Mouse (Mus musculus): ENCODE data around the gene Stk10. TPM values are rescaled to one million over a fixed set of nuclear protein-coding genes. Genes with fewer than 3 reads are reported as not detected.
"Not testable (repeated sequence)": the region's sequence is repeated elsewhere in the genome, so short reads cannot be mapped to it uniquely, and the experiment has no call there.

Stk10 gene
- polyA plus RNA-seq, 2 experiments: 1.9 to 4.9 TPM

DNA sequence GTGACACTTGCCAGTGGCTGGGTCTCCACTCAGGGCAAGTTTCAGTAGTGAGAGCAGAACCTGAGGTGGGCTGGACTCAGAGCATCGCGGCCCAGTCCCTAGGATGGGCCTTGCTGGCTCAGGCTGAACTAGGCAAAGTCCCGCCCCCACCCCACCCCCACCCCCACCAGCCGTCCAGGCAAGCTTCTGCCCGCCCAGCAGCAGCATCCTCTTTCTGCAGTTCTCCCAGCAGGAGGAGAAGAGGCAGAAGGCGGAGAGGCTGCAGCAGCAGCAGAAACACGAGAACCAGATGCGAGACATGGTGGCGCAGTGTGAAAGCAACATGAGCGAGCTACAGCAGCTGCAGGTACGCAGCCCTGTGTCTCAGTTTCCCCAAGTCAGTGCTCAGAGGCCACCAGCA, 82.5 kb downstream of the Stk10 start:
- DNase-seq (ENCODE audit: low read depth in 3 of 3, low spot score in 3 of 3): no peak
- TF ChIP-seq CTCF (IDR thresholded peaks at IDR 0.05; ENCODE audit: low read depth): no peak
- TF ChIP-seq EP300 (IDR thresholded peaks at IDR 0.05; ENCODE audit: low read depth): no peak
- H3K9ac ChIP-seq (replicated peaks): no peak overlapping the region
- no peaks in the 10 kb centered on the region for H3K9me3 ChIP-seq (ENCODE audit: control insufficient read depth, low read length)
- 63% methylated on average over 11 of the region's 11 CpGs for whole genome bisulfite sequencing (ENCODE audit: insufficient replicate concordance)
- H3K27me3 ChIP-seq (ENCODE audit: control insufficient read depth, insufficient read depth, low read length): no peaks in the 10 kb centered on the region
- H3K4me1 ChIP-seq (replicated peaks; ENCODE audit: control insufficient read depth in 2 of 2, insufficient read depth in 2 of 2, low read length in 1 of 2): peaks cover 0 to 4% of the 10 kb centered on the region in 2 experiments; a peak in 2 of 4 replicates
- no peak overlapping the region for H3K4me2 ChIP-seq (ENCODE audit: low read depth)
- no peak overlapping the region for H3K27ac ChIP-seq
- H3K36me3 ChIP-seq (replicated peaks; ENCODE audit: control insufficient read depth, insufficient read depth, low read depth): no peaks in the 10 kb centered on the region
- H3K4me3 ChIP-seq (ENCODE audit: insufficient read depth in 1 of 2, low read depth in 2 of 2, low read length in 2 of 2): no peak overlapping the region
- ATAC-seq (ENCODE audit: insufficient read depth): no peak

DNA sequence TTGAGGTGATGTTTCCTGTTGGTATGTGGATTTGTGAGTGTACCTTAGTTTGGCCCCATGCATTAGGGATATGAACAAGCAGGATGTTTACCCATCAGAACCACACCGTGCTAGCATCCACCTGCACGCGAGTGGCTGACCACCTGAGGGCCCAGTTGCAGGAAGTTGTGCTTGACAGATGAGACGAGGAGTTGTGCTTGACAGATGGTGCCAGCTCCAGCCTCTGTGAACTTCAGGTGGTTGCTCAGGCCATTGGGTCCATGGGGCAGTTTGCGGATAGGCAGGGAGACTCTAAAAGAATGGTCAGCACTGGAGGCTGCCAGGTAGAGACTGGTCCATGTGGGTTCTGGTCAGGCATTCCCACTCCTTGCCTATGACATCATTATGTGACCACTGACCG, 83.0 kb downstream of the Stk10 start:
- H3K9ac ChIP-seq (replicated peaks): no peak overlapping the region
- ATAC-seq (ENCODE audit: insufficient read depth): no peak
- no peak for TF ChIP-seq EP300 (IDR thresholded peaks at IDR 0.05; ENCODE audit: low read depth)
- no peak for TF ChIP-seq CTCF (IDR thresholded peaks at IDR 0.05; ENCODE audit: low read depth)
- no peaks in the 10 kb centered on the region for H3K27me3 ChIP-seq (ENCODE audit: control insufficient read depth, insufficient read depth, low read length)
- H3K4me3 ChIP-seq (ENCODE audit: insufficient read depth in 1 of 2, low read depth in 2 of 2, low read length in 2 of 2): no peak overlapping the region
- H3K27ac ChIP-seq: no peak overlapping the region
- no peaks in the 10 kb centered on the region for H3K36me3 ChIP-seq (replicated peaks; ENCODE audit: control insufficient read depth, insufficient read depth, low read depth)
- no peak for DNase-seq (ENCODE audit: low read depth in 3 of 3, low spot score in 3 of 3)
- H3K9me3 ChIP-seq (ENCODE audit: control insufficient read depth, low read length): no peaks in the 10 kb centered on the region
- WGBS (ENCODE audit: insufficient replicate concordance): 76% methylated on average over 6 of the region's 6 CpGs
- H3K4me2 ChIP-seq (ENCODE audit: low read depth): no peak overlapping the region
- peaks cover 0 to 4% of the 10 kb centered on the region in 2 experiments; a peak in 2 of 4 replicates for H3K4me1 ChIP-seq (replicated peaks; ENCODE audit: control insufficient read depth in 2 of 2, insufficient read depth in 2 of 2, low read length in 1 of 2)

DNA sequence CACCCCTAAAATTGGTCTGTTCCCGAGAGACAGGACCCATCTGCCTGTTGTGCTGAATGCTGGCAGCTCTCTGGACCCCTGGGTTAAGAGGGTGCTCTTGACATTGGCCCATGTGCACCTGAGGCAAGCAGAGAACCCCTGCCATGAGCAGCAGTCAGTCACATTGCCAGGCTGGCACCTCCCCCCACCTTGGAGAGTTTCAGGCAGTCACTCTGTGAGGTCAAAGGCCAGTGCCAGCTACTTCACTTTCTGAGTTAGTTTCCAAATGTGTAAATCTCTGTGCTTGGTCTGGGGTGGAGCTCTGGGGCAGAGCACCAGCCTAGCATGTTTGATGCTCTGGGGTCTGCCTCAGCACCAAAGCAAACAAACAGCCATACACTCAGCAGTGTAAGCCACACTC, 84.9 kb downstream of the Stk10 start:
- Histone ChIP-seq H3K27ac (no peak overlapping the region), H3K27me3 (ENCODE audit: control insufficient read depth, insufficient read depth, low read length) (no peaks in the 10 kb centered on the region), H3K4me3 (ENCODE audit: insufficient read depth in 1 of 2, low read depth in 2 of 2, low read length in 2 of 2) (no peak overlapping the region), H3K36me3 (replicated peaks; ENCODE audit: control insufficient read depth, insufficient read depth, low read depth) (no peaks in the 10 kb centered on the region), H3K9me3 (ENCODE audit: control insufficient read depth, low read length) (no peaks in the 10 kb centered on the region), H3K4me1 (replicated peaks; ENCODE audit: control insufficient read depth in 2 of 2, insufficient read depth in 2 of 2, low read length in 1 of 2) (peaks cover 0 to 4% of the 10 kb centered on the region in 2 experiments; a peak in 2 of 4 replicates), H3K4me2 (ENCODE audit: low read depth) (no peak overlapping the region), H3K9ac (replicated peaks) (no peak overlapping the region)
- WGBS (ENCODE audit: insufficient replicate concordance): 55% methylated on average over 1 of the region's 1 CpGs
- DNase-seq (ENCODE audit: low read depth in 3 of 3, low spot score in 3 of 3): no peak
- no peak for ATAC-seq (ENCODE audit: insufficient read depth)
- TF ChIP-seq EP300 (IDR thresholded peaks at IDR 0.05; ENCODE audit: low read depth) (no peak), CTCF (IDR thresholded peaks at IDR 0.05; ENCODE audit: low read depth) (no peak)

DNA sequence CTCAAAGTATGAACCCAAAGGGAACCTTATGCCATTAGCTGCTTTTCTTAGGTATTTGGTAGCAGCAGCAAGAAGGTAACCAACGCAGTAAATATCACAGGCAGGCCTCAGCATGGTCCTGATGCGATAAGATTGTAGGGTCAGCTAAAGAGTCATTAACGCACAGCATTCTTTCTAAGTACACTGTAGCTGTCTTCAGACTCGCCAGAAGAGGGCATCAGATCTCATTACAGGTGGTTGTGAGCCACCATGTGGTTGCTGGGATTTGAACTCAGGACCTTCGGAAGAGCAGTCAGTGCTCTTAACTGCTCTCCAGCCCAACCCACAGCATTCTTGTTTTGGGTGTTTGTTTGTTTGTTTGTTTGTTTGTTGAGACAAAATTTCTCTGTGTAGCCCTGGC, 85.5 kb downstream of the Stk10 start:
- WGBS (ENCODE audit: insufficient replicate concordance): 73% methylated on average over 5 of the region's 5 CpGs
- not testable (repeated sequence) for H3K36me3 ChIP-seq (replicated peaks; ENCODE audit: control insufficient read depth, insufficient read depth, low read depth); H3K4me2 ChIP-seq (ENCODE audit: low read depth); ATAC-seq (ENCODE audit: insufficient read depth); H3K27ac ChIP-seq; H3K4me3 ChIP-seq (ENCODE audit: insufficient read depth in 1 of 2, low read depth in 2 of 2, low read length in 2 of 2); H3K9ac ChIP-seq (replicated peaks); H3K4me1 ChIP-seq (replicated peaks; ENCODE audit: control insufficient read depth in 2 of 2, insufficient read depth in 2 of 2, low read length in 1 of 2); H3K9me3 ChIP-seq (ENCODE audit: control insufficient read depth, low read length); DNase-seq (ENCODE audit: low read depth in 3 of 3, low spot score in 3 of 3); H3K27me3 ChIP-seq (ENCODE audit: control insufficient read depth, insufficient read depth, low read length)
- peak; percentile 43 for TF ChIP-seq CTCF (IDR thresholded peaks at IDR 0.05; ENCODE audit: low read depth)

DNA sequence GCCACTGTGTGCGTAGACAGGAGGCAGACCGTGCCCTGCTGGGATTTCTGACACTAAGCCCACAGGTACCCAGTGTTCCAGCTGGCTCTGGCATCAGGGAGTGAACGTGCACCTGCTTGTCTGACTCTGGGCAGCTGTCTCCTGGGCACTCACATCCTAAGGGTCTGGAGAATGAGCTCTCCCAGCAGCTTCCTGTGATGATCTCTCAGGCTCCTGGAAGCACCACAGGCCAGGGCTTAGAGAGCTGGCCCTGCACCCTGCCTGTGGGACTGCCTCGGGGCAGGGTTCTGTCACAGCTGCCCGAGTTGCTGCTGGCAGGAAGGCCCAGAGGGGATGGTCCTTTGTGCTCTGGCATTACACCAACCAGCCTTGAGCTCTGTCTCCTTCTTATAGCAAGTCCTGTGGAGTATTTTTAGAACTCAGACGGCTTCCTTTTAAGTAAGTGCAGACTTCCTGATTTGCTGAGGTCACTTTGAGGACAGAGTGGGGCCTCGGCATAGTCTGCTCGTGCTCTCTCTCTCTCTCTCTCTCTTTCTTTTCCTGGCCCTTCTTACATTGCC, 86.2 kb downstream of the Stk10 start:
- 37% methylated on average over 8 of the region's 8 CpGs for WGBS (ENCODE audit: insufficient replicate concordance)
- no peaks in the 10 kb centered on the region for H3K36me3 ChIP-seq (replicated peaks; ENCODE audit: control insufficient read depth, insufficient read depth, low read depth)
- H3K4me1 ChIP-seq (replicated peaks; ENCODE audit: control insufficient read depth in 2 of 2, insufficient read depth in 2 of 2, low read length in 1 of 2): peaks cover 0 to 4% of the 10 kb centered on the region in 2 experiments; a peak in 2 of 4 replicates
- no peak for TF ChIP-seq EP300 (IDR thresholded peaks at IDR 0.05; ENCODE audit: low read depth)
- no peak for TF ChIP-seq CTCF (IDR thresholded peaks at IDR 0.05; ENCODE audit: low read depth)
- H3K27ac ChIP-seq: no peak overlapping the region
- ATAC-seq (ENCODE audit: insufficient read depth) (0 out of 2 replicates have a peak, but pooled peaks have one; percentile 23), DNase-seq (ENCODE audit: low read depth in 3 of 3, low spot score in 3 of 3) (no peak)
- no peaks in the 10 kb centered on the region for H3K27me3 ChIP-seq (ENCODE audit: control insufficient read depth, insufficient read depth, low read length)
- H3K9ac ChIP-seq (replicated peaks): no peak overlapping the region
- H3K9me3 ChIP-seq (ENCODE audit: control insufficient read depth, low read length): no peaks in the 10 kb centered on the region
- no peak overlapping the region for H3K4me3 ChIP-seq (ENCODE audit: insufficient read depth in 1 of 2, low read depth in 2 of 2, low read length in 2 of 2)
- H3K4me2 ChIP-seq (ENCODE audit: low read depth): no peak overlapping the region

All from liver, embryonic 14.5 days (tissue).